In genomic region chr2:77690316-77690715, GRCm38 (mm10) we compare ENCODE assay signal across 16 mouse cellular contexts.
"Had no signal": no experiment of that assay in that cellular context is flagged by ENCODE, and none has a peak within 500 bp of the region (broad histone marks: within the 10 kb centered on the region; RNA-seq: fewer than 3 reads in every experiment).

No protein-coding gene starts in this region.

- H3K4me2 ChIP-seq: neural tube, embryonic 12.5 days; neural tube, embryonic 13.5 days; neural tube, embryonic 15.5 days; stomach, embryonic 15.5 days had no signal

- H3K4me3 ChIP-seq: neural tube, embryonic 12.5 days; neural tube, embryonic 13.5 days; neural tube, embryonic 15.5 days; stomach, embryonic 15.5 days had no signal

- H3K9me3 ChIP-seq: neural tube, embryonic 12.5 days; neural tube, embryonic 13.5 days; neural tube, embryonic 15.5 days; stomach, embryonic 15.5 days had no signal

- H3K36me3 ChIP-seq: neural tube, embryonic 12.5 days; neural tube, embryonic 13.5 days; neural tube, embryonic 15.5 days; stomach, embryonic 15.5 days had no signal

- H3K4me1 ChIP-seq: neural tube, embryonic 12.5 days; neural tube, embryonic 13.5 days; neural tube, embryonic 15.5 days; stomach, embryonic 15.5 days had no signal

- H3K27ac ChIP-seq: neural tube, embryonic 12.5 days; neural tube, embryonic 13.5 days; neural tube, embryonic 15.5 days; stomach, embryonic 15.5 days; stomach, postnatal 0 days had no signal

- H3K9ac ChIP-seq: neural tube, embryonic 12.5 days; neural tube, embryonic 13.5 days; neural tube, embryonic 15.5 days; stomach, embryonic 15.5 days had no signal

- DNase-seq: right cerebral cortex, adult 18-20 months; right cerebral cortex, postnatal 14 days; right cerebral cortex, postnatal 25 days; right cerebral cortex, postnatal 4 days; spleen, adult 18-20 months; thymus, adult 18-20 months; thymus, adult 2 months; thymus, postnatal 14 days; thymus, postnatal 25 days; thymus, postnatal 36 days; thymus, postnatal 4 days had no signal

- H3K27me3 ChIP-seq: neural tube, embryonic 12.5 days; neural tube, embryonic 13.5 days; neural tube, embryonic 15.5 days; stomach, embryonic 15.5 days had no signal
